Mouse (Mus musculus) retina, embryonic 14.5 days (tissue): ENCODE measurements around the gene Serpinb6e.

Experiments
- DNase-seq: peaks from one replicate; pipeline ENCODE4 v3.0.0-alpha.2; 2015; ENCODE audit warnings: low spot score

The Serpinb6e gene

GRCm38 (mm10) chr13:33843308-33843707, at the start of gene Serpinb6e:
Serpinb6e (minus strand) TSS chr13:33843408.
- no peak for DNase-seq

DNA sequence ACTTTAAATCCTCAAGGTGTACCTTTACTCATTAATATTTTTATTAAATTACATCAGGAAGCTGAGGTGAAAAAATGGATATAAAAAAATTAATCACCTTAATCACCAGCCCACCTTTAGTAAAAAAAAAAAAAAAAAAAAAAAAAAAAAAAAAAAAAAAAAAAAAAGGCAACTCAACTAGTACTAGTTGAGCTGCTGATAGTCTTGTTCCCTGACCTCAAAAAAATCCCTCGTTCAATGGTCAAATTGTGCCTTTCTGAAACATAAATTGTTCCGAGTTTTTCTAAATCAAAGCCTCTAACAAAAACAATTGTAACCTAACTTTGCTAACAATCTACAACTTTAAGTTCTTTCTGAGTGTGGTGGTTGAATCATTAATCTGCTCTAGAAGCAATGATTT, 12.5 kb downstream of the Serpinb6e start:
- no peak for DNase-seq

DNA sequence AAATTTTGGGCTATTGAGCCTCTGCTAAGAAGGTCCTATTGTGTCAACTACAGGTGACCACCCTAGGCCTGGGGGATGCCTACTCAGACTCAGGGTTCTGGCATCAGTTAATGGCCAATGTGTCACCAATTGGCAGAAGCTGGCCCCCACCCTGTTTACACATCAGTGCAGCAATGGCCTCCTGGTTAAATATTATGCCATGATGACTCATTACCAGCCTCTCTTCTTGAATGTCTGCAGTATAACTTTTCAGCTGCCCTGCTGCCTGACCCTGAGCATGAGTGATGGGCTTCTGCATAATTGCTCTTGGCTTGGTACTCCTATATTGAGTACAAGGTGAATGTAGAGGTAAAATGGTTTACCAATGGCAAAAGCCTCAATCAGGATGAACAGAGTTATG, 19.8 kb downstream of the Serpinb6e start:
- no peak for DNase-seq

- DNase-seq: no peak
Measured at GRCm38 (mm10) chr13:33821490-33822143, 21.6 kb downstream of the Serpinb6e start.
